Mouse (Mus musculus): Measurements from ENCODE around the gene Gmnc.

The Gmnc gene

DNA sequence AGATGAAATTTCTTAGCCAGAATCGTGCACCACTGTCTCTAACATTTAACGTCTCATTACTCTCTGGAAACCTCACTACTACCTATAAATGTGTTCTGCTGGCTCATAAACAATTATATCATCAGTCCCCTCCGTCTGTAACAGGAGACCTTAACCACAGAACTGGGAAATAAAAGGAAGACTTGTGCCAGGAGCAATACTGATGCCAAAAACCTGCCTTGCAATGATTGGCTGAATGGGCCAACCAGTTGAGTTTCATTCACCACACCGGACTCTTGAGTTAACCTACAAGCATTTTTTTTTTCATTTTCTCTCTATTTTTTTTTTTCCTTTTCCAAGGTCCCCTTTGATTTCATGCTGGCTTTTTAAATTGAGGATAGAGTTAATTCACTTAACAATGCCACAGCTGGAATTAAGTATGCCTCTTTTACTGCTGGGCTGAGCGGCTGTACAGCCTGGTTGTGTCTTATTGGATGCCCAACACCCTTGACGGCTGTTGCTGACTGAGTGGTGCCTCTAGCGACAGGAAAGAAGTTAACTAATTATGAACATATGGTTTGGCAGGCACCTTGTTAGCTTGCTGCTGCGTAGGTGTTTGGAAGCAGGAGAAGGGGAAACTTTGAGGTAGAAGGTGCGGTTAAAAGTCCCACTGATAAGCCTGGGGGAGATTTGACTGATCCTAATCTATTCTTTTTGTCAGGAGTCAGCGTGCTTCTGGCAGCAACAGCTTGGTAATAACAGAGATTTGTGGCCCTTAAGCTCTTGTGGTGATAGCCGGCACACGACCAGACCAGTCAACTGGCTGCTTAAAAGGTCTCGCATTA lies at the start of gene Gmnc:
Gmnc (minus strand) TSS at position 176 of the 824 bp plus-strand sequence.
- peak; percentile 7 for DNase-seq (ENCODE audit: low read depth, low spot score)

DNA sequence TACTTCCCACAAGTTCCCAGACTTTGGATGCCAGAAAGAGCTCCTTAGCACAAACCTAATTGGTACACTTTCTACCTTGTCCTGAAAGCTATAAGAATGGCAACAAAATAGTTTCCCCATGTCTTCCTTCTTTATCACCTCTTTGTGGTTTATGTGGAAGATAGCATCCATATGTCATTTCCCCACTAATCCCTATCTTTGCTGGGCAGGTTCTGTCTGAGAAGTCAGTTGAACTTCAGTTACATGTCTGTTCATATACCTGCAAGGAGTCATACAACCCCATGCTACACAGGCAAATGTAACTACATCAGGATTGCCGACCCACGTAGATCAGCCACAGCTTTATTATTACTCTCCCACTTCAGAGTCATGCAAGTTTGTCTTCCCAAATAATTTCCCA lies 35.8 kb upstream of the Gmnc start:
- no peak for DNase-seq (ENCODE audit: low read depth, low spot score)

GRCm38 (mm10) chr16:27026226-27026625 lies 34.8 kb upstream of the Gmnc start:
- no peak for DNase-seq (ENCODE audit: low read depth, low spot score)

GRCm38 (mm10) chr16:27022746-27023145 lies 31.3 kb upstream of the Gmnc start:
- DNase-seq (ENCODE audit: low read depth, low spot score) = no peak

- no peak for DNase-seq (ENCODE audit: low read depth, low spot score)
These were observed 25.9 kb upstream of the Gmnc start for GRCm38 (mm10) chr16:27017309-27017708.

- peak; percentile 21 for DNase-seq (ENCODE audit: low read depth, low spot score)
These were observed 11.3 kb upstream of the Gmnc start for GRCm38 (mm10) chr16:27002714-27003113.

DNA sequence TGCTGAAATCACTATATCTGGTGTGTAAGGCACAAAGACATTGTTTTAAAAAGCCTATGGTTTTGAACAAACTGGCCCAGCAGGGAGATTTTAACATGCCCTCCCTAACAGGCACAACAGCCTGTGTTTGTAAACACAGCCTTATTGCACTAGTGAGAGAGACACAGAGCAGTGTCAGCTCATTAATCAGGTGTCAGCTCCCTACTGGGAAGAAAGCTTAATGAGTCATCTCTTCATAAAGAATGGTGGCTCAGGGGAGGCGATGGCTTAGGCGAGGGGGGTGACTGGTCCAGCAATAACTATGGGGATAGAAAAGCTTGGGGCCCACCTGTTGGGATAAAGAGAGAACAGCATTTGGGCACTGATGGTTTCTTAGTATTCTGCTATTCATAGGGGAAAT lies 8.1 kb upstream of the Gmnc start:
- DNase-seq (ENCODE audit: low read depth, low spot score) = no peak

- no peak for DNase-seq (ENCODE audit: low read depth, low spot score)
These were observed 1.8 kb downstream of the Gmnc start for GRCm38 (mm10) chr16:26989415-26990315.

DNA sequence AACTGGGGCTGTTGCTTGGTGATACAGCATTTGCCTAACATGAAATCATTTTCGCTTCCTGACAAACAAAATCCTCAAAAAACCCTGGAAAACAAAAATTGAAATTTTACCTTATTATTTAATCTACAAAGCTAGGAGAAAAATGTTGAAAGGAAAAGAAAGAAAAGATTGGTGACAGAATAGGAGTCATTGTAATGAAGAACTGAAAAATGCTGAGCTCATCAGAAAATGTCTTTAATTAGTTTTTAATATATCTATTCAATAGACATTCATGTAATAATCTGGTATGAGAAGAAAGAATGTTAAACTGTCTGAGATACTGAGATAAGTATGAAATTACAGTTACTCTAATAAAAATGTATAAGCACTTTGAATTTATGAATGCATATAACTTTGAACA lies 3.3 kb downstream of the Gmnc start:
- no peak for DNase-seq (ENCODE audit: low read depth, low spot score)

GRCm38 (mm10) chr16:26985796-26986195 lies 5.7 kb downstream of the Gmnc start:
- peak; percentile 34 for DNase-seq (ENCODE audit: low read depth, low spot score)

DNA sequence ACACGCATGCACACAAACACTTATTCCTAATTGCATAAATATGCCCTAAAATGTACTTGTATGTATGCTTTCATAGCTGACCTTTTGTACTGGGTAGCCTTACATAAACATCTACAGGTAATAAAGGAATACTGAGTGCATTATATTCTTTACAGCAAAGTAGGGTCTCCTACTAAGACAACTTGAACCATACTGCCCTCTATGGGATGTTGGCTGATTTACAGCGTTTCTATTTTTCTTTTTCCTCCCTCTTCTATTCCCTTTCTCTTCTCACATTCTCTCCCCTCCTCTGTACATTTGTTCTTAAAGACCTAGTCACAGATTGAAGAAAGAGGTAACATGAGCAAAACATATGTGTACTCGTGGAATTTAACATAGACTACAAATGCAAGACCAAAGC lies 9.3 kb downstream of the Gmnc start:
- peak; percentile 37 for DNase-seq (ENCODE audit: low read depth, low spot score)

DNA sequence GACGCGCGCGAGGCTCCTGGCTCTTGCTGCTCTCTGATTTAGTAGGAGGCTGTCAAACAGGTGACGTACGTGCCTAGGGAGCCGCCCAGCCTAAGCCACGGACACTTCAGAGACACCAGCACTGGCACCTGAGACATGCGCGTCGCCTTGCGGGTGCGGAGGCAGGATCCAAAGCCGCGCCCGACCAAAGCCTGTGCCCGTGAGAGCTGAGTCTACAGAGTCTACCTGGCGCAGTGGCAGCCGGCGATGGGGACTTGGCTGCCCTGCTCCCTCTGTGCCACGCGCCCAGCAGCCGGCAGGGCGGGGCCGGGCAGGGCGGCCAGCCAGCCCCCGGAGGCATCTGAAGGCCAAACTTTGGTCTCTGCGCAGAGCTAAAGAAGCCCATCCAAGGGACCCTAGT lies 23.5 kb downstream of the Gmnc start:
- DNase-seq (ENCODE audit: low read depth, low spot score) = peak; percentile 29

DNA sequence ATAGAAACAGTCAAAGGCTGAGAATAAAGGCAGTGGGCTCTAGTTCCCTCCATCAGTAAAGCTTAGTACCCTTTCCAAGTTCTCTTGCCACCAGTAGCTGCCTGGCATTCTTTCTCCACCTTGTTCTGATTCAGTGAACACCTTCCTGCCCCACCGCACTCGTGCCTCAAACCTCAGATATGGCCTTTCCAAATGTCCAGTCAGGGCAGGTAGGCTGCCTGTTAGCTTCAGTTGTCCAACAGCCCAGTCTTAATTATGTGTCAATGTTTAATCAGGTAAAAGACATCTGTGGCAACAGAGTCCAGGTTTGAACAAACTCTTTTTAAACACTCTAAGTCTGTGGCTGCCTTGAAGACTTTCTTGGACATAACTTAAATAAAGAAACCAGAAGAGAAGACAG lies 24.6 kb downstream of the Gmnc start:
- DNase-seq (ENCODE audit: low read depth, low spot score) = no peak

- peak; percentile 96 for DNase-seq (ENCODE audit: low read depth, low spot score)
These were observed 29.5 kb downstream of the Gmnc start for GRCm38 (mm10) chr16:26961971-26962370.

- no peak for DNase-seq (ENCODE audit: low read depth, low spot score)
These were observed 39.9 kb downstream of the Gmnc start for GRCm38 (mm10) chr16:26951601-26952000.

- peak; percentile 57 for DNase-seq (ENCODE audit: low read depth, low spot score)
These were observed 41.2 kb downstream of the Gmnc start for GRCm38 (mm10) chr16:26950209-26950608.

GRCm38 (mm10) chr16:26903968-26904367 lies 87.5 kb downstream of the Gmnc start:
- DNase-seq (ENCODE audit: low read depth, low spot score) = no peak

DNA sequence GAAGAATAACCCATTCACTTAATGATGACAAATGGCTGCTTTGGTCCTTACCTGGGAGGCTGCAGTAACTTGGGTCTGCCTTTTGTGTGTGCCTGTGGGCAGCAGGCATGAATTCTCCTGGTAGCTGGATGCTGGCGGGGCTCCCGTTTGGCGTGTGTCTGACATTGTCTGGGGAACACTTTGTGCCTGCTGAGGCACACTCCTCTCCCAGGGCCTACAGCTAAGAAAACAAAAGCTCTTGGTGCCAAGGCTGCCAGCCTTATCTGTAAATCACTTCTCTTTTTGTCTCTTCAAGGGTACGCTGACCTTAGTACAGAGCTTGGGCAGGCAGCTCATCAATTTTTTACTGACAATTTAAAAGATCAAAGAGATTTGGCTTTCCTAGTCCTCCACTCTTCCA lies 90.0 kb downstream of the Gmnc start:
- DNase-seq (ENCODE audit: low read depth, low spot score) = no peak

- no peak for DNase-seq (ENCODE audit: low read depth, low spot score)
These were observed 105.1 kb downstream of the Gmnc start for GRCm38 (mm10) chr16:26886337-26886736.

- peak; percentile 19 for DNase-seq (ENCODE audit: low read depth, low spot score)
These were observed 114.6 kb downstream of the Gmnc start for GRCm38 (mm10) chr16:26876885-26877284.
